Mouse (Mus musculus) myocyte (in vitro differentiated cells): ENCODE measurements around the gene Ccdc30. TPM values are rescaled to one million over a fixed set of nuclear protein-coding genes. Genes with fewer than 3 reads are reported as not detected.
A peak's percentile ranks its signal among the peaks of the same experiment; 100 is the strongest.

Experiments
- H3K27me3 ChIP-seq: one replicate; pipeline ENCODE4 v1.6.1; 2011; ENCODE audit not compliant: control insufficient read depth, insufficient read depth, insufficient read length
- H3K36me3 ChIP-seq: one replicate; pipeline ENCODE4 v1.6.1; 2011; ENCODE audit not compliant: control insufficient read depth, insufficient read depth
- H3K4me2 ChIP-seq: one replicate; pipeline ENCODE4 v1.6.1; 2011; ENCODE audit warnings: low read depth, control low read depth
- H3K4me3 ChIP-seq: one replicate; pipeline ENCODE4 v1.5.1; 2011; ENCODE audit warnings: mild to moderate bottlenecking, control low read depth, moderate library complexity
- H3K79me2 ChIP-seq: one replicate; pipeline ENCODE4 v1.6.1; 2011; ENCODE audit not compliant: control insufficient read depth, insufficient read depth
- H3ac ChIP-seq: one replicate; pipeline ENCODE4 v1.6.1; 2011; ENCODE audit not compliant: control insufficient read depth, insufficient read length
- CEBPB ChIP-seq: IDR thresholded peaks from 2 replicates; pipeline ENCODE4 v1.6.1; 2011; ENCODE audit warnings: mild to moderate bottlenecking, moderate library complexity; ENCODE audit not compliant: poor library complexity, insufficient read depth, severe bottlenecking
- E2F4 ChIP-seq: IDR thresholded peaks from one replicate; pipeline ENCODE4 v1.6.1; 2011; ENCODE audit warnings: mild to moderate bottlenecking, control low read depth, moderate library complexity; ENCODE audit not compliant: insufficient read depth
- MAX ChIP-seq: IDR thresholded peaks from one replicate; pipeline ENCODE4 v1.6.1; 2011; ENCODE audit warnings: low read depth, mild to moderate bottlenecking, control low read depth
- MYOD1 ChIP-seq, 3 experiments: IDR thresholded peaks; one replicate each; pipeline ENCODE4 v1.6.1; 2011; ENCODE audit warnings: control low read depth in 2 of 3, low read depth in 2 of 3, mild to moderate bottlenecking in 2 of 3, moderate library complexity in 1 of 3; ENCODE audit not compliant: insufficient read length in 2 of 3, control insufficient read depth in 1 of 3
- MYOG ChIP-seq, 3 experiments: IDR thresholded peaks; one replicate each; pipeline ENCODE4 v1.6.1; 2011; ENCODE audit warnings: control low read depth in 2 of 3, low read depth in 2 of 3, mild to moderate bottlenecking in 2 of 3; ENCODE audit not compliant: insufficient read length in 2 of 3, control insufficient read depth in 1 of 3, insufficient read depth in 1 of 3
- POLR2A ChIP-seq: IDR thresholded peaks from one replicate; pipeline ENCODE4 v1.6.1; 2011; ENCODE audit warnings: low read depth, mild to moderate bottlenecking, control low read depth, moderate library complexity; ENCODE audit not compliant: insufficient read length
- POLR2AphosphoS2 ChIP-seq: IDR thresholded peaks from one replicate; pipeline ENCODE4 v1.6.1; 2011; ENCODE audit warnings: low read depth, control low read depth; ENCODE audit not compliant: insufficient read length
- REST ChIP-seq: IDR thresholded peaks from one replicate; pipeline ENCODE4 v1.6.1; 2011; ENCODE audit warnings: mild to moderate bottlenecking, control low read depth, moderate library complexity; ENCODE audit not compliant: insufficient read depth, insufficient read length
- SRF ChIP-seq: IDR thresholded peaks from one replicate; pipeline ENCODE4 v1.6.1; 2011; ENCODE audit warnings: low read depth; ENCODE audit not compliant: control insufficient read depth, insufficient read length
- TCF12 ChIP-seq: IDR thresholded peaks from one replicate; pipeline ENCODE4 v1.6.1; 2011; ENCODE audit warnings: mild to moderate bottlenecking, control low read depth; ENCODE audit not compliant: poor library complexity, insufficient read depth, severe bottlenecking
- TCF3 ChIP-seq: IDR thresholded peaks from one replicate; pipeline ENCODE4 v1.6.1; 2011; ENCODE audit warnings: low read depth, control low read depth; ENCODE audit not compliant: insufficient read length
- USF1 ChIP-seq: IDR thresholded peaks from one replicate; pipeline ENCODE4 v1.6.1; 2011; ENCODE audit warnings: low read depth, mild to moderate bottlenecking, control low read depth, moderate library complexity
- polyA plus RNA-seq: library from polyadenylated mRNA; unstranded; fragments of >200 nt; fragmentation: generic; extraction: Trizol; gene quantifications from one replicate; pipeline ENCODE4 v1.2.1, GENCODE M21; 2012; ENCODE audit warnings: missing spikeins

The Ccdc30 gene
- 0.17 TPM for polyA plus RNA-seq

DNA sequence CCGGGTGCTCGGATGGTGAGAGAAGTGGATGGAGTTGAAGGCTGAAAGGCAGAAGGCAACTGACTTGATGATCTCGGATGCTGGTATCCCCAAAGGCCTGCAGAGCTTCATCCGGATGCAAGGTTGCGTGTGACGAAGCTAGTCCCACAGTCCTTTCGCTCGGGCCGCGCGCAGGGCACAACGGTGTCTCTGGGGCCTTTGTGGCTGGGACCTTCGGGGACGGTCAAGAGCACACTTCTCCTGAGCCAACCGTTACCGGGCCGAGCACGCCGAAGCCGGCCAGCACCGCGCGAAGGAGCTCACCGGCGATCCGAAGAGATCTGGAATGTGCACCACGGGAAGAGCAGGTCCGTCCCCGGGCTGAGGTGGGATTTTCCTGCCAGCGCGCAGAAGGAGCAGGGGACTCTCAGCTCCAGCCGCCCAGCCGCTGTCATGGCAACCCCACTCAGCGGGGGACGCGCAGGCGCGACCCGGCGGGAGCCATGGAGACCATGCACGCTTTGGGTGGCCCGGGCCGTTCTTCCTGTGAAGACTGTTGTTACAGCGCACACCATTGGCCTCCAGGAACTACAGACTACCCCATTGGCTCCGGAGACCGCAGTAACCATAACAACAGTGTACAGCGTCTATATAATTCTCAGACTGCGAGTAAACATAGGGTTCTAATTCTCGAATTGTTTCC is at the start of gene Ccdc30:
Ccdc30 (minus strand) TSS at position 450 of the 682 bp plus-strand sequence.
- no peaks in the 10 kb centered on the region for H3K36me3 ChIP-seq
- H3K4me3 ChIP-seq, result peak within 1 kb of the TSS; percentile 25
- H3ac ChIP-seq, result no peak within 1 kb of the TSS
- H3K79me2 ChIP-seq, result no peaks in the 10 kb centered on the region
- H3K4me2 ChIP-seq, result peak within 1 kb of the TSS; percentile 72
- TF ChIP-seq MYOG (IDR thresholded peaks at IDR 0.05; ENCODE audit: control insufficient read depth in 1 of 3, insufficient read depth in 1 of 3, insufficient read length in 2 of 3, low read depth in 2 of 3), result no peak
- no peak for TF ChIP-seq MAX
- TF ChIP-seq E2F4, result no peak
- no peaks in the 10 kb centered on the region for H3K27me3 ChIP-seq

GRCm38 (mm10) chr4:119463756-119464419 is 48.6 kb upstream of the Ccdc30 start:
- no peak overlapping the region for H3ac ChIP-seq
- H3K79me2 ChIP-seq, result no peaks in the 10 kb centered on the region
- no peak overlapping the region for H3K4me3 ChIP-seq
- H3K4me2 ChIP-seq, result peak overlapping the region; percentile 34
- H3K36me3 ChIP-seq, result no peaks in the 10 kb centered on the region
- H3K27me3 ChIP-seq, result peaks cover 39% of the 10 kb centered on the region
- TF ChIP-seq POLR2AphosphoS2, result no peak
- no peak for TF ChIP-seq CEBPB
- no peak for TF ChIP-seq MYOG (IDR thresholded peaks at IDR 0.05; ENCODE audit: control insufficient read depth in 1 of 3, insufficient read depth in 1 of 3, insufficient read length in 2 of 3, low read depth in 2 of 3)
- no peak for TF ChIP-seq POLR2A
- no peak for TF ChIP-seq MYOD1 (IDR thresholded peaks at IDR 0.05; ENCODE audit: control insufficient read depth in 1 of 3, insufficient read length in 2 of 3, low read depth in 2 of 3)
- TF ChIP-seq TCF12, result no peak
- no peak for TF ChIP-seq MAX

DNA sequence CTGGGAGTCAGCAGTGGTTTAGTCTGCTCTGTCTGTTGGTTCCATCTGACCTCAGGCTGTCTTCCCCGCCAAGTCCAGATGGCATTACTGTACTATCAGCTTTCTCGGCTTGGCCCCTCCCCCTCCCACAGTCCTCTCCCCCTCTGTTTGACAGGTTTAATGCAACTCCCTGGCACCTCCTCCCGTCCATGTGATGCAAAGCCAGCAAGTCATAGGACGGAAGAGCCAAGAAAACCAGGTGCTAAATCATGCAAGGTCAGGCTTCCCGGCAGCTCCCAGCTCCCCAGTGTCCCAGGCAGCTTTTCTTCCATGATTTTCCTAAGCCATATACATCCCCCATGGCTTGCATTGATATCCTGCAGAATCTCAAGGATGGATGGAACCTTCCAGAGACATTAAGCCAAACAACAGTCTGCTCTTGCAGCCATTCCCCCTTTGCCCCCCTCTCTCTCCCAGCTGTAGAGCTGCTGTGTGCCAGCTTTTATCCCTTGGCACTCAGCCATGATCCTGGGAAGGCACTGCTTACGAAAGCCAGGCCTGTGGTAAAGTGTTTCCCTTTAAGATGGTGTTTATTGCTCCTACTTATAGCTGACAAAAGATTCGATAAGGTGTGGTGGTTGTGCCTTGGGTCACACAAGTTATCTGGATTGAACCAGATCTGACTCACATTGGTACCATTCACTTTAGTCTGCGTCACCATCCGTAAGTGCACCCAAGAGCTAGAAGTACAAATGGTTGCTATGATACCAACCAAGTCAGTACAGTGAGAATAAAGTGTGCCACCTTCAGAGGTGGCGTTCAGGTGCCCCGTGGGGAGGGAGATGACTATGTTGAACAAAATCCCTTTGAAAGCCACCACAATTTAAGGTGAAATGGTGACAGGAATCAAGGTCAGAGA is 47.8 kb upstream of the Ccdc30 start:
- Histone ChIP-seq H3K4me2 (peak overlapping the region; percentile 34), H3K4me3 (no peak overlapping the region), H3K27me3 (peaks cover 34% of the 10 kb centered on the region), H3K79me2 (no peaks in the 10 kb centered on the region), H3ac (no peak overlapping the region), H3K36me3 (no peaks in the 10 kb centered on the region)
- TF ChIP-seq TCF3, result no peak

DNA sequence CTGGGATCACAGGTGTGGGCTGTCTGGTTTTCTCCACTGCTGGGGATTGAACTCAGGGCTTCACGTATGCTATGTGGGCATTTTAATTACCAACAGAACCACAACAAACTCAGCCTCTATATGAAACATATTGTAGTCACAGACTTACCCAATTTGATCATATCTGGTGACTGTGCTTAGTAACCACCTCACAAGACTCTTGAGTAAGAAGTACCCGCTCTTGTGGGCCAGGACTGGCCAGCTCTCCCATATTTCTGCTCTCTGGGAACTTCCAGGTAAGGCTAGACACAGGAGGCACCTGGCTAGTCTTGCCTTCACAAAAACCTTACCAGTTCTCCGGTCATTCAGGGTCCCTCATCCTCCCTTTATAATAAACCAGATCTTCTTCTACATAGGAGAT is 47.1 kb upstream of the Ccdc30 start:
- peaks cover 29% of the 10 kb centered on the region for H3K27me3 ChIP-seq
- no peak overlapping the region for H3ac ChIP-seq
- TF ChIP-seq SRF (no peak), E2F4 (no peak), TCF12 (no peak), USF1 (no peak), CEBPB (no peak), MYOG (IDR thresholded peaks at IDR 0.05; ENCODE audit: control insufficient read depth in 1 of 3, insufficient read depth in 1 of 3, insufficient read length in 2 of 3, low read depth in 2 of 3) (no peak), REST (no peak), TCF3 (no peak), MYOD1 (IDR thresholded peaks at IDR 0.05; ENCODE audit: control insufficient read depth in 1 of 3, insufficient read length in 2 of 3, low read depth in 2 of 3) (no peak), POLR2AphosphoS2 (no peak), POLR2A (no peak), MAX (no peak)
- H3K36me3 ChIP-seq, result no peaks in the 10 kb centered on the region
- no peak overlapping the region for H3K4me3 ChIP-seq
- no peaks in the 10 kb centered on the region for H3K79me2 ChIP-seq
- H3K4me2 ChIP-seq, result peak overlapping the region; percentile 13

GRCm38 (mm10) chr4:119460728-119461141 is 45.4 kb upstream of the Ccdc30 start:
- Histone ChIP-seq H3K36me3 (no peaks in the 10 kb centered on the region), H3K79me2 (no peaks in the 10 kb centered on the region), H3ac (no peak overlapping the region), H3K4me3 (no peak overlapping the region), H3K27me3 (peaks cover 19% of the 10 kb centered on the region), H3K4me2 (no peak overlapping the region)
- no peak for TF ChIP-seq E2F4
- TF ChIP-seq SRF, result no peak
- no peak for TF ChIP-seq POLR2AphosphoS2
- TF ChIP-seq USF1, result no peak
- no peak for TF ChIP-seq TCF12
- no peak for TF ChIP-seq MAX
- no peak for TF ChIP-seq CEBPB
- no peak for TF ChIP-seq MYOD1 (IDR thresholded peaks at IDR 0.05; ENCODE audit: control insufficient read depth in 1 of 3, insufficient read length in 2 of 3, low read depth in 2 of 3)
- no peak for TF ChIP-seq REST
- no peak for TF ChIP-seq TCF3
- no peak for TF ChIP-seq MYOG (IDR thresholded peaks at IDR 0.05; ENCODE audit: control insufficient read depth in 1 of 3, insufficient read depth in 1 of 3, insufficient read length in 2 of 3, low read depth in 2 of 3)
- no peak for TF ChIP-seq POLR2A
